Mouse (Mus musculus) gastrocnemius, adult 2 months (tissue): ENCODE measurements at regions not wholly inside any gene's neighbourhood (a gene's known extent, or its start where the extent isn't known, plus 50 kb on each side); places are given as distances from the start of the nearest gene placed in this dataset.

Experiments used
- DNase-seq: peaks from one replicate; pipeline ENCODE4 v3.0.0; 2022
- H3K27ac ChIP-seq: fragments of 200-600 bp; 2 replicates; pipeline ENCODE4 v1.8.1; 2022; ENCODE audit warnings: mild to moderate bottlenecking
- H3K4me3 ChIP-seq: fragments of 200-600 bp; 2 replicates; pipeline ENCODE4 v1.8.1; 2022; ENCODE audit warnings: mild to moderate bottlenecking, moderate library complexity
- CTCF ChIP-seq: fragments of 200-600 bp; IDR thresholded peaks from 2 replicates; pipeline ENCODE4 v1.8.1; 2022; ENCODE audit warnings: antibody characterized with exemption, mild to moderate bottlenecking, moderate library complexity
- intact Hi-C: fragments of 180-260 bp; cut with DNase I; formaldehyde crosslinking; loops from one replicate; pipeline ENCODE4 v1.15.1; 2025

DNA sequence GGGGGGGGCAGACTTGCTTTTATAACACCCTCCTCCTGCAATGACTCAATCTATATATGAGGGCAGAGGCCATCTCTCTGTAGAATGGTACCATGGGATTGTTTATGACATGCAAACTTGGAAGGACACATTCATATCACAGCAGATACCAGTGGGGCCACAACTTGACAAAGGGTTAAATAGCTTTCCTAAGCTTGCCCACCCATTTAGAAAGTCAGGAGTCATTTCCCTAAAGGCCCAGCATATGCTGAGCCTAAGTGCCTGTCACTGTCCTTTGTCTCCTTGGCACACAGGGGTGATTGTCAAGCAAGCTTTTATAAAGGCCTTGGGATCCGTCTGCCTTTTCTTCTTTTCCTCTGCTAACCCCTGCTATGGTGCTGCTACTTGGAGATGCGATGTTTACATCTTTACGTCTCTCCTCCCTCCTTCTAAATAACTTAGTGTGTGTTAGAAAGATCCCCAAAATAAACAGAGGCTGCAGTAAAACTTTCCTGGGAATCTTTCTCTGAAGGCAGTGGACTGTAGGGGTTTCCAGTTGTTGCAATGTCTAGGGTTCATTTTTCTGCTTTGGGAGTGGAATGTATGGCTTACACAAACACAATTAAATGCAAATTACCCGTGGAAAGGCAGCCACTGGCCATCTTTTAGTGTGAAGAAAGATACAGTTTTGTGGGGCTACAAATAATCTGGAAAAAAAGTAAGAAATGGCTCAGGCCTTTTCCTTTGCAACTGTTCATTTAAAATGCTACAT is 161.5 kb upstream of the Bmper start:
- no peak overlapping the region for H3K4me3 ChIP-seq
- no peak for DNase-seq
- no peak overlapping the region for H3K27ac ChIP-seq
- no peak for TF ChIP-seq CTCF
- intact Hi-C loops, result no loop called here

DNA sequence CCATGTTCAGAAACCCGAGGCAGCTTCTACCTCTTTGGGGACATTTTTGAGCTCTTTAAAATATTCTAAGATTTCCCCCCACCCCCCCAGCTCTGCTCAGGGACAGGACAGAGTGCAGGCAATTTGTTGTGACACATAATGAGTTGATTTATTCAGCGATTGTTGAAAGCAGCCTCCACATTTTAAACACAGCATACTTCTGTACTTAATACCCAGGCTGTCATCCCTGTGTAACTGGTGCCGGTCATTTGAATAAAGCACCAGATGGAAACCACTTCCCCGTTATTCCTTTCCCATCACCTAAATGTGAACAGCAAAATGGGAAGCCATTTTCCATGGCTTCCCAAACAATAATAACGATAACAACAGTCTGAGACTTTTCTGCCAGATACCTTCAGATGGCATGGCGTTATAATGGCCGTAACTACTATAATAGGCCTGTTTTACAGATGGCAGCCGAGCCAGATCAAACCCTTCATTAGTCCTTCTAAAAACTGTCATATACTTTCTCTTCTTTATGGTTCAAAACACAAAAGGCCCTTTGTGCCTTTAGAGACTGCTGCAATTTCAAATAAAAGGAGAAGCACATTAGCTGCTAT is 160.7 kb upstream of the Bmper start:
- no peak for TF ChIP-seq CTCF
- no peak overlapping the region for H3K4me3 ChIP-seq
- intact Hi-C loops, result no loop called here
- DNase-seq, result no peak
- H3K27ac ChIP-seq, result no peak overlapping the region

GRCm38 (mm10) chr9:23062656-23063444 is 160.0 kb upstream of the Bmper start:
- Histone ChIP-seq H3K27ac (no peak overlapping the region), H3K4me3 (no peak overlapping the region)
- intact Hi-C loops, result no loop called here
- no peak for DNase-seq
- TF ChIP-seq CTCF, result no peak

DNA sequence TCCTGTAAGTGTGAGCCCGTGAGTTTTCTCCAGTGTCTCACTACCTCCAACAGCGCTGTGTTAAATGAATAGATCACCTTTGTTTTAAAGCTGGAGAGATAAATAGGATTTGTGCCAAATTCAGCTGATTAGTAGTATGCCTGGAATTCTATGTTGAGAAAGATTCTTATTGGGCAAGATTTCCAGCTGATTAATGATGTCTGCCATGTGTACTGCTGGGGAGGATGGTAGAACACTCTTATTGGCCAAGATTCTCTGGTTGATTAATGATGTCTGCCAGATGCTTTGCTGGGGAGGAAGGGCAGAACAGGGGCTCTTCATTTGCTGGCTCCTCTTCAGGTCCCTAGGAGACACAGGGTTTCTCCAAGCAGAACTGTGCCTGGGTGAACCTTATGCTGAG is 158.9 kb upstream of the Bmper start:
- DNase-seq, result no peak
- no peak overlapping the region for H3K27ac ChIP-seq
- intact Hi-C loops, result no loop called here
- no peak for TF ChIP-seq CTCF
- H3K4me3 ChIP-seq, result no peak overlapping the region

GRCm38 (mm10) chr9:23064811-23065210 is 158.1 kb upstream of the Bmper start:
- no peak for DNase-seq
- TF ChIP-seq CTCF, result no peak
- H3K4me3 ChIP-seq, result no peak overlapping the region
- intact Hi-C loops, result no loop called here
- no peak overlapping the region for H3K27ac ChIP-seq

GRCm38 (mm10) chr9:23068101-23068791 is 154.6 kb upstream of the Bmper start:
- intact Hi-C loops, result no loop called here
- no peak for TF ChIP-seq CTCF
- Histone ChIP-seq H3K27ac (no peak overlapping the region), H3K4me3 (no peak overlapping the region)
- no peak for DNase-seq

GRCm38 (mm10) chr9:23069161-23069560 is 153.7 kb upstream of the Bmper start:
- DNase-seq, result no peak
- intact Hi-C loops, result no loop called here
- H3K27ac ChIP-seq, result no peak overlapping the region
- TF ChIP-seq CTCF, result no peak
- no peak overlapping the region for H3K4me3 ChIP-seq

DNA sequence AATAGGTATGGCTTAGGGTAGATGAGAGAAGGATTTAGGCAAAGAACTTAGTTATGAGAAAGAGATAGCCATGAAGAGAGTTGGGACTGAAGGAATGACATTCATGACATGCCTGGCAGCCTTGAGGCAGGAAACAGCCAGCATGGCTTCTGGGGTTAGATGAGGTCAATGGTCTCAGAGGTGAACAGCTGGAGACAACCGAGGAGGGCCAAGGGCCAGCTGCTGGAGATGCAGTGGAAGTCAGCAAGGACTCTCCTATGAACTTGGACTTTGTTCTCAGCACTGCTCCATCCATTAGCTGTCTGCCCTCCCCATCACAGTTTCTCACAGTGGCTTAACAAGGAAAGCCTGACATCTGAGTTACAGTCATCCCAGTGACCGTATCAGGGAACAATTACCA is 151.9 kb upstream of the Bmper start:
- no peak for TF ChIP-seq CTCF
- Histone ChIP-seq H3K4me3 (no peak overlapping the region), H3K27ac (no peak overlapping the region)
- peak; percentile 59 for DNase-seq
- intact Hi-C loops, result no loop called here

DNA sequence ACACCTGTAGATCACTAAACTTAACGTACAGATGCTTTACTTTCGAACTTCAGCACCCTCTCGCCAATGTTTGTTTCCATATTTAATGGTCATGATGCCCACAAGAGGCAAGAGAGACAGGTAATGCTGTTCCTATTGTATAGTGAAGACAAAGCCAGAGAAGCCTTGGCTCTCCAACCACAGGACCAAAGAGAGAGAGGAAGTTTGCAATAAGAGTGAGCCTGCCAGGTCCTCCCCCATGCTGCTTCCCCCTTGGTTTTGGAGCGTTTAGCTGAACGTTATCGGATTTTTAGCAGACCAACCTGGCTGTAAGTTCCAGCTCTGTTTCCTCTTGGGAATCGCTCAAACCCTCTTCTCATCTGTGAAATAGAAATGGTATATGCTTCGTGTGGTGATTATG is 150.1 kb upstream of the Bmper start:
- no peak for DNase-seq
- TF ChIP-seq CTCF, result no peak
- intact Hi-C loops, result no loop called here
- Histone ChIP-seq H3K4me3 (no peak overlapping the region), H3K27ac (no peak overlapping the region)

GRCm38 (mm10) chr9:23083562-23083961 is 139.3 kb upstream of the Bmper start:
- peak; percentile 85 for DNase-seq
- peak overlapping the region; percentile 50 for H3K4me3 ChIP-seq
- intact Hi-C loops, result no loop called here

DNA sequence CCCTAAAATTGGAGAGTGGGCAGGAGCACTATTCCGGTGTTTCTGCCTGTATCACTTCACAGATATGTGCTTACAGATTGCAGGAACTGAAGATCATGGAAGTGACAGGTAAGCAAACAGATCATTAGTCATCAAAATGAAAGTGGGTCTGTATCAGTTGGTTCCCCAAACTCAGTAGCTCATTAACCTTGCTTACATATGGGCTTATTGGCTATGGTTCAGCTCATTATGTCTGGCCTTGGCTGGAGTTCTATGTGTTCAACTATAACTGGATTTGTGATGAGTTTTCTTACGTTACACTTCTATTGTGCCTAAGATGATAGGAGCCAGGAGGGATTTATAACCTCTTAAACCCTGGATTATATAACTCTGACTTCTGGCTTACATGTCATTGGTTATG is 133.5 kb upstream of the Bmper start:
- DNase-seq, result no peak
- H3K4me3 ChIP-seq, result no peak overlapping the region
- TF ChIP-seq CTCF, result no peak
- intact Hi-C loops, result no loop called here
- no peak overlapping the region for H3K27ac ChIP-seq

More at GRCm38 (mm10) chr9:23083562-23083961, 139.3 kb upstream of the Bmper start:
- no peak overlapping the region for H3K27ac ChIP-seq
- TF ChIP-seq CTCF, result no peak

- intact Hi-C loops, result no loop called here
- no peak for DNase-seq
- no peak overlapping the region for H3K27ac ChIP-seq
- no peak for TF ChIP-seq CTCF
- no peak overlapping the region for H3K4me3 ChIP-seq
These were observed 125.6 kb upstream of the Bmper start for GRCm38 (mm10) chr9:23097134-23097789.
